Mouse (Mus musculus): ENCODE results near the gene Casq2. TPM values are rescaled to one million over a fixed set of nuclear protein-coding genes. Genes with fewer than 3 reads are reported as not detected.

Gene Casq2
- total and polyA plus RNA-seq, 3 experiments, result not detected

GRCm38 (mm10) chr3:102125546-102125945 lies 39.3 kb downstream of the Casq2 start:
- no peaks in the 10 kb centered on the region for H3K27me3 ChIP-seq (ENCODE audit: control insufficient read depth in 1 of 2, insufficient read depth in 2 of 2, low read length in 2 of 2)
- H3K4me1 ChIP-seq (ENCODE audit: control insufficient read depth in 1 of 2, insufficient read depth in 2 of 2, low read length in 2 of 2), result no peaks in the 10 kb centered on the region
- TF ChIP-seq RAD21 (IDR thresholded peaks at IDR 0.05; ENCODE audit: low read depth, low read length) (no peak), E2F4 (IDR thresholded peaks at IDR 0.05; ENCODE audit: borderline replicate concordance, low read depth, low read length) (no peak), HCFC1 (IDR thresholded peaks at IDR 0.05; ENCODE audit: low read depth, low read length) (no peak), JUND (IDR thresholded peaks at IDR 0.05; ENCODE audit: low read depth, low read length) (no peak)
- no peaks in the 10 kb centered on the region for H3K9me3 ChIP-seq (replicated peaks; ENCODE audit: insufficient read depth, low read length)
- H3K79me2 ChIP-seq (ENCODE audit: control insufficient read depth, insufficient read depth, low read length, poor library complexity), result no peaks in the 10 kb centered on the region
- no peaks in the 10 kb centered on the region for H3K36me3 ChIP-seq (ENCODE audit: control insufficient read depth in 1 of 2, insufficient read depth in 2 of 2, low read length in 2 of 2)
- DNase-seq (ENCODE audit: low read depth, low spot score), result no peak
- no peak overlapping the region for H3K9ac ChIP-seq (ENCODE audit: control insufficient read depth, low read depth, low read length, poor library complexity, severe bottlenecking)
- H3K4me3 ChIP-seq (ENCODE audit: control insufficient read depth in 1 of 2, insufficient read depth in 1 of 2, low read depth in 2 of 2, low read length in 2 of 2), result no peak overlapping the region
- H3K27ac ChIP-seq (ENCODE audit: control insufficient read depth, low read depth, low read length), result no peak overlapping the region

GRCm38 (mm10) chr3:102127114-102127513 lies 40.9 kb downstream of the Casq2 start:
- Histone ChIP-seq H3K4me3 (ENCODE audit: control insufficient read depth in 1 of 2, insufficient read depth in 1 of 2, low read depth in 2 of 2, low read length in 2 of 2) (no peak overlapping the region), H3K9ac (ENCODE audit: control insufficient read depth, low read depth, low read length, poor library complexity, severe bottlenecking) (no peak overlapping the region), H3K79me2 (ENCODE audit: control insufficient read depth, insufficient read depth, low read length, poor library complexity) (no peaks in the 10 kb centered on the region), H3K9me3 (replicated peaks; ENCODE audit: insufficient read depth, low read length) (no peaks in the 10 kb centered on the region), H3K27ac (ENCODE audit: control insufficient read depth, low read depth, low read length) (no peak overlapping the region), H3K27me3 (ENCODE audit: control insufficient read depth in 1 of 2, insufficient read depth in 2 of 2, low read length in 2 of 2) (no peaks in the 10 kb centered on the region), H3K4me1 (ENCODE audit: control insufficient read depth in 1 of 2, insufficient read depth in 2 of 2, low read length in 2 of 2) (no peaks in the 10 kb centered on the region), H3K36me3 (ENCODE audit: control insufficient read depth in 1 of 2, insufficient read depth in 2 of 2, low read length in 2 of 2) (no peaks in the 10 kb centered on the region)
- no peak for TF ChIP-seq HCFC1 (IDR thresholded peaks at IDR 0.05; ENCODE audit: low read depth, low read length)
- TF ChIP-seq JUND (IDR thresholded peaks at IDR 0.05; ENCODE audit: low read depth, low read length), result no peak
- TF ChIP-seq SMC3 (IDR thresholded peaks at IDR 0.05; ENCODE audit: low read depth, low read length), result no peak
- TF ChIP-seq ELF1 (IDR thresholded peaks at IDR 0.05; ENCODE audit: low read depth, low read length), result no peak
- no peak for TF ChIP-seq MAX (IDR thresholded peaks at IDR 0.05; ENCODE audit: low read length)
- TF ChIP-seq E2F4 (IDR thresholded peaks at IDR 0.05; ENCODE audit: borderline replicate concordance, low read depth, low read length), result no peak
- no peak for TF ChIP-seq CTCF (IDR thresholded peaks at IDR 0.05 in 2 of 3, conservative IDR thresholded peaks at IDR 0.05 in 1 of 3; ENCODE audit: control insufficient read depth in 1 of 3, insufficient read depth in 1 of 3, low read depth in 2 of 3, low read length in 3 of 3, poor library complexity in 1 of 3, severe bottlenecking in 1 of 3)
- no peak for DNase-seq (ENCODE audit: low read depth, low spot score)

- no peaks in the 10 kb centered on the region for H3K36me3 ChIP-seq (ENCODE audit: control insufficient read depth in 1 of 2, insufficient read depth in 2 of 2, low read length in 2 of 2)
- TF ChIP-seq MEF2A (IDR thresholded peaks at IDR 0.05; ENCODE audit: extremely low read depth, insufficient replicate concordance, low read depth, low read length, poor library complexity, severe bottlenecking) (no peak), POLR2AphosphoS2 (IDR thresholded peaks at IDR 0.05; ENCODE audit: low read length) (no peak), RAD21 (IDR thresholded peaks at IDR 0.05; ENCODE audit: low read depth, low read length) (no peak), POLR2A (IDR thresholded peaks at IDR 0.05; ENCODE audit: control insufficient read depth in 1 of 2, insufficient read depth in 1 of 2, low read depth in 1 of 2, low read length in 2 of 2, poor library complexity in 1 of 2) (no peak), NELFE (IDR thresholded peaks at IDR 0.05; ENCODE audit: low read depth, low read length) (no peak), TBP (IDR thresholded peaks at IDR 0.05; ENCODE audit: low read depth, low read length) (no peak), E2F4 (IDR thresholded peaks at IDR 0.05; ENCODE audit: borderline replicate concordance, low read depth, low read length) (no peak), MYB (IDR thresholded peaks at IDR 0.05; ENCODE audit: low read depth, low read length) (no peak), MAZ (IDR thresholded peaks at IDR 0.05; ENCODE audit: low read depth, low read length) (no peak), SIN3A (IDR thresholded peaks at IDR 0.05; ENCODE audit: low read length) (no peak), ELF1 (IDR thresholded peaks at IDR 0.05; ENCODE audit: low read depth, low read length) (no peak), ZMIZ1 (IDR thresholded peaks at IDR 0.05; ENCODE audit: low read depth, low read length) (no peak), CHD1 (IDR thresholded peaks at IDR 0.05; ENCODE audit: low read depth, low read length) (no peak)
- no peaks in the 10 kb centered on the region for H3K27me3 ChIP-seq (ENCODE audit: control insufficient read depth in 1 of 2, insufficient read depth in 2 of 2, low read length in 2 of 2)
- no peaks in the 10 kb centered on the region for H3K79me2 ChIP-seq (ENCODE audit: control insufficient read depth, insufficient read depth, low read length, poor library complexity)
- H3K9ac ChIP-seq (ENCODE audit: control insufficient read depth, low read depth, low read length, poor library complexity, severe bottlenecking), result no peak overlapping the region
- no peaks in the 10 kb centered on the region for H3K4me1 ChIP-seq (ENCODE audit: control insufficient read depth in 1 of 2, insufficient read depth in 2 of 2, low read length in 2 of 2)
- no peak overlapping the region for H3K27ac ChIP-seq (ENCODE audit: control insufficient read depth, low read depth, low read length)
- no peak for DNase-seq (ENCODE audit: low read depth, low spot score)
- H3K4me3 ChIP-seq (ENCODE audit: control insufficient read depth in 1 of 2, insufficient read depth in 1 of 2, low read depth in 2 of 2, low read length in 2 of 2), result no peak overlapping the region
- H3K9me3 ChIP-seq (replicated peaks; ENCODE audit: insufficient read depth, low read length), result no peaks in the 10 kb centered on the region
Observed at GRCm38 (mm10) chr3:102128242-102128641, 42.0 kb downstream of the Casq2 start.

Data from MEL (cell line).